Mouse (Mus musculus) hindbrain, postnatal 0 days (tissue): ENCODE data around the gene Ubtd2. TPM values are rescaled to one million over a fixed set of nuclear protein-coding genes. Genes with fewer than 3 reads are reported as not detected.

Experiments used
- ATAC-seq: fragments of 200-750 bp; cut with Nextera tagmentation; 2 replicates; pipeline ENCODE4 v1.8.0; 2017; ENCODE audit warnings: mild to moderate bottlenecking, moderate TSS enrichment, moderate library complexity
- DNase-seq: peaks from one replicate; pipeline ENCODE4 v3.0.0-alpha.2; 2015; ENCODE audit warnings: low spot score
- H3K27ac ChIP-seq: fragments of 300-500 bp; sonication (generic); 2 replicates; pipeline ENCODE4 v1.5.1; 2014; ENCODE audit warnings: mild to moderate bottlenecking
- H3K27me3 ChIP-seq: fragments of 300-500 bp; sonication (generic); 2 replicates; pipeline ENCODE4 v1.6.1; 2014; ENCODE audit warnings: low read length, mixed read lengths; ENCODE audit not compliant: insufficient read depth
- H3K36me3 ChIP-seq: fragments of 300-500 bp; sonication (generic); 2 replicates; pipeline ENCODE4 v1.6.1; 2014; ENCODE audit warnings: low read length, mixed read lengths; ENCODE audit not compliant: insufficient read depth
- H3K4me1 ChIP-seq: fragments of 300-500 bp; sonication (generic); 2 replicates; pipeline ENCODE4 v1.6.1; 2014; ENCODE audit warnings: antibody characterized with exemption, low read length, mixed read lengths; ENCODE audit not compliant: insufficient read depth
- H3K4me2 ChIP-seq: fragments of 300-500 bp; sonication (generic); 2 replicates; pipeline ENCODE4 v1.6.1; 2014; ENCODE audit warnings: low read depth, mild to moderate bottlenecking, low read length, moderate library complexity, mixed read lengths
- H3K4me3 ChIP-seq: fragments of 300-500 bp; sonication (generic); 2 replicates; pipeline ENCODE4 v1.5.1; 2014; ENCODE audit warnings: low read length
- H3K9ac ChIP-seq: fragments of 300-500 bp; sonication (generic); replicated peaks from 2 replicates; pipeline ENCODE4 v1.6.1; 2014; ENCODE audit warnings: mild to moderate bottlenecking, low read length, moderate library complexity, mixed read lengths
- H3K9me3 ChIP-seq: fragments of 300-500 bp; sonication (generic); 2 replicates; pipeline ENCODE4 v1.6.1; 2016; ENCODE audit warnings: low read length, mixed read lengths
- CTCF ChIP-seq: IDR thresholded peaks from 2 replicates; pipeline ENCODE4 v1.5.1; 2016; ENCODE audit warnings: antibody characterized with exemption, control low read depth, low read depth
- WGBS: fragments of 180-500 bp; shearing (Covaris S2); extraction: QIAGEN DNeasy Blood & Tissue Kit; methylation state at CpG from one replicate; pipeline ENCODE4 v1.1.7; 2014; 5-methylcytosine and 5-hydroxymethylcytosine counted together
- polyA plus RNA-seq: library from polyadenylated mRNA; unstranded; fragments of >200 nt; fragmentation: Nextera tagmentation; extraction: Ambion mirVana; gene quantifications from 2 replicates; pipeline ENCODE4 v1.2.1, GENCODE M21; 2015
- total RNA-seq: library from RNA; depleted of rRNA; stranded (reverse); fragments of >200 nt; gene quantifications from 2 replicates; pipeline ENCODE4 v1.2.3, GENCODE M21; 2014

The Ubtd2 gene
- total and polyA plus RNA-seq, 2 experiments from 2014 or later = 30.6 to 47.4 TPM

DNA sequence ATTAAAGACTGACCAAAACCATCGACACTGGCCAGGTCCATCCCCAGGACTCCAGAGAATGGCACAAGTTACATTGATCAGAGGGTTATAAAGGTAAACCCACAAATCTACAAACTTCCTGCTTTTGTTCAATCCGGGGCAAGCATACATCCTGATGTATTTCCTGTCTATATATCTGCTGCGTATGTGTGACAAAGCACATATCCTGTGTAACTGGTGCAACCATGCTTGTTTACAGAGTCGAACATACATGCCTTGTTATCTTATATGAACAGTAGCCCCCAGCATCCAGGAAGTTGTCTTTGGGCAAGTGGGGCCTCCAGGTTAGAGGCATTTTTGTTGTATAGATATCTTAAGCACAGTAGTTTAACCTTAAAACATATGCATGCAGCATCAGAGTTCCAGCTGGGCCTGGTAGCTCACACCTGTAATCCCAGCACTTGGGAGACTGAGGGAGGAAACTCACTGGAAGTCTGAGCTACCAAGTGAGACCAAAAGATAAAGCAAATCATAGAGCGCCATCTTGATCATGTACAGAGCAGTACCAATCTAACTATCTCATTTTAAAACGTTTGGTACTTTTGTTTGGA, 9.4 kb upstream of the Ubtd2 start:
- Histone ChIP-seq H3K27ac (no peak overlapping the region), H3K4me1 (no peaks in the 10 kb centered on the region), H3K9ac (no peak overlapping the region), H3K4me2 (no peak overlapping the region), H3K27me3 (no peaks in the 10 kb centered on the region), H3K9me3 (no peaks in the 10 kb centered on the region), H3K4me3 (no peak overlapping the region), H3K36me3 (no peaks in the 10 kb centered on the region)
- ATAC-seq = no peak
- DNase-seq = no peak
- WGBS = 79% methylated on average over 6 of the region's 6 CpGs
- no peak for TF ChIP-seq CTCF

DNA sequence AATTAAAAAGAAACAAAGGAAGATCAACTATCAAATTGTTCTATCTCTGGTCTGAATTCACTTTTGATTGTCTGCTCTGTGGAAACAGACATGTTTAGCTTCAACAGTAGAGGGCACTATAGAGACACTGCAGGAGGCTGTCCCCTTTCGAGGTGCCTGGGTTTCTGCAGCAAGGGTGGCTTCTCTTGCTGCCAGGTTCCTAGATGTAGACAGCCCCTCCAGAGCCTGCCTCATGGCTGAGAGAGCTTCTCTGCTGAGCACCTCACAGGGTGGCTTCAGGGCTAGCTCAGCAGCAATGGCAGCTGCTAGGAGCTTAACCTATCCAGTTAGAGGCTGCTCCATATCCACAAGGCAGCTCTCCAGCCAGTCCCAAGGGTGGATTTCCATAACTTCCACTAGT, 5.0 kb upstream of the Ubtd2 start:
- WGBS = 0% methylated on average over 1 of the region's 1 CpGs
- H3K9me3 ChIP-seq = no peaks in the 10 kb centered on the region
- TF ChIP-seq CTCF = peak; percentile 78

DNA sequence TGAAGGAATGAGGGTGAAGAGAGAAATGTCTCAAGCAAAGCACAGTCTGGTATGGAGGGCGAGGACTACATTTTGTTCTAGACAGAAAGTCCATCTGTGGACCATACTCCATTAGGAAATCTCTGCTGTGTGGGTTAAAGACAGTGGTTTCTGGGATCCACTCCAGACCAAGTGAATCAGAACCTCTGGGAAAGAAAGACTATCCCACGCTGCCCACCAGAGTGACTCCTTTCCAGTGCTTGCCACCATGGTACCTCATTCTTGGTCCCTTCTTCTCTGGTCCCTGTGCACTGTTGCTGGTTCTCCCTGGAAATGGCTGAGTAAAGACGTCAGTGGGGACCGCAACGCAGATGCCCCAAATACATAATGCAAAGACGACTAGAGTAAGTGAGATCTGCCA, 3.9 kb upstream of the Ubtd2 start:
- Histone ChIP-seq H3K4me2 (no peak overlapping the region), H3K9ac (no peak overlapping the region), H3K27ac (no peak overlapping the region), H3K4me3 (no peak overlapping the region), H3K36me3 (no peaks in the 10 kb centered on the region), H3K27me3 (no peaks in the 10 kb centered on the region), H3K9me3 (no peaks in the 10 kb centered on the region), H3K4me1 (no peaks in the 10 kb centered on the region)
- 90% methylated on average over 6 of the region's 6 CpGs for WGBS
- no peak for TF ChIP-seq CTCF
- no peak for ATAC-seq
- DNase-seq = no peak

More for the DNA sequence above, 5.0 kb upstream of the Ubtd2 start:
- Histone ChIP-seq H3K36me3 (no peaks in the 10 kb centered on the region), H3K4me1 (no peaks in the 10 kb centered on the region), H3K4me2 (no peak overlapping the region), H3K4me3 (no peak overlapping the region), H3K9ac (no peak overlapping the region), H3K27ac (no peak overlapping the region), H3K27me3 (no peaks in the 10 kb centered on the region)
- DNase-seq (peak; percentile 74), ATAC-seq (no peak)

DNA sequence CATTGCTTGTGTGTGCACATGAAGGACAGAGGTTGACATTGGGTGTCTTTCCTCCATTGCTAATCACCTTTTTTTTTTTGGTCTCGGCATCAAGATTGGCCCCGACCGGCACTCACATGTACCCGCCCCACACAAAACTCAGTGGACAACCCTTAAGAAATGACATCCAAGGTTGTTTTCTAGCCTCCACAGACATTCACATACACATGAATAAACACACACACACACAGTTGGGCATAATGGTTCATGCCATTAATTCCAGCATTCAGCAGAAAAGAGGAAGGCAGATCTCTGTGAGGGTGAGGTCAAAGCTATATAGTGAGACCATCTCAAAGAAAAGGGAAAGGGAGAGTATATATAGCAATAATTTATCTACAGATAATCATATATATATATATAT, 2.4 kb upstream of the Ubtd2 start:
- H3K9me3 ChIP-seq = no peaks in the 10 kb centered on the region
- no peak for TF ChIP-seq CTCF
- H3K9ac ChIP-seq = no peak overlapping the region
- no peak overlapping the region for H3K4me2 ChIP-seq
- H3K27ac ChIP-seq = no peak overlapping the region
- no peaks in the 10 kb centered on the region for H3K36me3 ChIP-seq
- ATAC-seq = no peak
- DNase-seq = no peak
- H3K27me3 ChIP-seq = no peaks in the 10 kb centered on the region
- H3K4me3 ChIP-seq = no peak overlapping the region
- H3K4me1 ChIP-seq = no peaks in the 10 kb centered on the region
- 90% methylated on average over 4 of the region's 4 CpGs for WGBS

DNA sequence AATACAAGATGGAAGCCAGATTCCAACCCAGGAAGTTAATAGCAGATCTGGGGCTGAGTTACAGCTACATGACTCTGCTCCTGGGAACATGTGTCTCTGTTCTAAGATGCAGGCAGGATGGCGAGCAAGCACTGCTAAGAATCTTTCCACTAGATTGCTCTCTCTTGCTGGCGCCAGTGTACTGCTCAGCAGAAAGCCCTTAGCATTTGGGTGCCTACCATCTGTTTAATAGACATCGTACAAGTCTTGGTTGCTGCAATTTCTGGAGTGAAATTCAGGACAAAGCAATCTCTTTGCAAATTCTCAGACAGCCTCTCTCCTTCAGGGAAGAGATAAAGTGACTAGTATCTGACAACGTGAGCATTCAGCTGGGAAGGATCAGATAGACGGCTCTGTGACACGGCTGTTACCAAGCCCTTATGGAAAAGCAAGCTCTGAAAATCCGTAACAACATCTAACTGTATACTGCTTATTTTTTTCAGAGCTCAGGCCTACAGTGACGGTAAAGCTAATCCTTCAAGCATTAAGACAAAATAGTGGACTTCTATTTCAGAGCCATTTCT, 1.7 kb upstream of the Ubtd2 start:
- H3K4me1 ChIP-seq = no peaks in the 10 kb centered on the region
- no peaks in the 10 kb centered on the region for H3K9me3 ChIP-seq
- no peak overlapping the region; the same call in 1 of the 2 replicates for H3K4me2 ChIP-seq
- H3K27me3 ChIP-seq = no peaks in the 10 kb centered on the region
- ATAC-seq (no peak), DNase-seq (peak; percentile 42)
- H3K36me3 ChIP-seq = no peaks in the 10 kb centered on the region
- 35% methylated on average over 8 of the region's 8 CpGs for WGBS
- no peak overlapping the region for H3K9ac ChIP-seq
- H3K4me3 ChIP-seq = no peak overlapping the region
- peak overlapping the region; percentile 48; the same call in 1 of the 2 replicates for H3K27ac ChIP-seq
- TF ChIP-seq CTCF = no peak

DNA sequence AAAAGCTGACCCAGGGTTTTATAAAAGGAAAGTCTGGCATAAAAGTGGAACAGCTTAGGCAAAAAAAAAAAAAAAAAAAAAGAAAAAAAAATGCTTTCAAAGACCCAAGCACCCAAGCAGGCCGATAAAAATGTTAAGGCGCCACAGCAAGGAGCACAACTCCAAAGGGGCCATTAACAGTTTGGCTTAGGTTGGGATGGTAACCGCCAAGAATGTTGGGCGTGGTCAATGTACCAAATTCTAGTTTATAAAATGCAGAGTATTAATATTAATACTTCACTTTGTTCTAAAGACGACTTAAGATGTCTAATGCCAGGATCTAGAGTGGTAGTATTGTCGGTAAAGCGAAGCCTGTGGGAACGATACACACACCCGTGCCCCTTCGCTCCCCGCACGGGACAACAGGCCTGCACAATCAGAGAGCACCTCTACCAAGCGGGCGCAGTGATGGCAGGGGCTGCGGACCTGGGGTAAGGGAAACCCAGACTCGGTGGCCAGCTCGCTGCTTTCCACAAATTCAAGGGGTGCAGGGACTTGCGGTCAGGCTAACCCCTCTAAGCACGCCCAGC, 855 bp upstream of the Ubtd2 start:
- ATAC-seq (no peak), DNase-seq (peak; percentile 11)
- H3K27me3 ChIP-seq = no peaks in the 10 kb centered on the region
- H3K9me3 ChIP-seq = no peaks in the 10 kb centered on the region
- no peak for TF ChIP-seq CTCF
- H3K27ac ChIP-seq = peak overlapping the region; percentile 94; the same call in 1 of the 2 replicates
- WGBS = 2% methylated on average over 19 of the region's 19 CpGs
- H3K4me2 ChIP-seq = peak overlapping the region; percentile 72
- no peaks in the 10 kb centered on the region for H3K4me1 ChIP-seq
- H3K4me3 ChIP-seq = peak overlapping the region; percentile 86
- H3K9ac ChIP-seq = peak overlapping the region; percentile 73
- H3K36me3 ChIP-seq = no peaks in the 10 kb centered on the region
